Mouse (Mus musculus) kidney, embryonic 16.5 days (tissue): ENCODE data around the gene Trmt1. TPM values are rescaled to one million over a fixed set of nuclear protein-coding genes. Genes with fewer than 3 reads are reported as not detected.

Source experiments
- ATAC-seq: fragments of 200-750 bp; cut with Nextera tagmentation; 2 replicates; pipeline ENCODE4 v1.8.0; 2017; ENCODE audit warnings: moderate TSS enrichment; ENCODE audit not compliant: low FRiP score, low TSS enrichment
- H3K27ac ChIP-seq: fragments of 300-500 bp; sonication (generic); 2 replicates; pipeline ENCODE4 v1.5.1; 2014; ENCODE audit warnings: low read length
- H3K27me3 ChIP-seq: fragments of 300-500 bp; sonication (generic); 2 replicates; pipeline ENCODE4 v1.6.1; 2014; ENCODE audit warnings: low read length, control low read depth, mixed read lengths; ENCODE audit not compliant: insufficient read depth
- H3K36me3 ChIP-seq: fragments of 300-500 bp; sonication (generic); 2 replicates; pipeline ENCODE4 v1.6.1; 2014; ENCODE audit warnings: low read length, control low read depth, mixed read lengths; ENCODE audit not compliant: insufficient read depth
- H3K4me1 ChIP-seq: fragments of 300-500 bp; sonication (generic); 2 replicates; pipeline ENCODE4 v1.6.1; 2014; ENCODE audit warnings: low read length, control low read depth, mixed read lengths; ENCODE audit not compliant: insufficient read depth
- H3K4me2 ChIP-seq: fragments of 300-500 bp; sonication (generic); replicated peaks from 2 replicates; pipeline ENCODE4 v1.6.1; 2014; ENCODE audit warnings: low read depth, low read length
- H3K4me3 ChIP-seq: fragments of 300-500 bp; sonication (generic); 2 replicates; pipeline ENCODE4 v1.5.1; 2014; ENCODE audit warnings: mild to moderate bottlenecking, low read length
- H3K9ac ChIP-seq: fragments of 300-500 bp; sonication (generic); replicated peaks from 2 replicates; pipeline ENCODE4 v1.6.1; 2014; ENCODE audit warnings: low read length
- H3K9me3 ChIP-seq: fragments of 300-500 bp; sonication (generic); 2 replicates; pipeline ENCODE4 v1.6.1; 2016; ENCODE audit warnings: low read length, control low read depth
- WGBS: fragments of 180-500 bp; shearing (Covaris S2); extraction: QIAGEN DNeasy Blood & Tissue Kit; methylation state at CpG from one replicate; pipeline ENCODE4 v1.1.7; 2014; 5-methylcytosine and 5-hydroxymethylcytosine counted together
- polyA plus RNA-seq: library from polyadenylated mRNA; unstranded; fragments of >200 nt; fragmentation: Nextera tagmentation; extraction: Ambion mirVana; gene quantifications from 2 replicates; pipeline ENCODE4 v1.2.1, GENCODE M21; 2015

The Trmt1 gene
- 81.5 and 82.9 TPM in 2 replicates for polyA plus RNA-seq

GRCm38 (mm10) chr8:84686191-84687002 is at the start of gene Trmt1:
Gene Trmt1, plus strand, starts transcription at chr8:84686307.
- Histone ChIP-seq H3K36me3 (peaks cover 5% of the 10 kb centered on the region), H3K4me2 (peak within 1 kb of the TSS; percentile 82), H3K27ac (peak within 1 kb of the TSS; percentile 97), H3K9me3 (no peaks in the 10 kb centered on the region), H3K9ac (peak within 1 kb of the TSS; percentile 100), H3K4me3 (peak within 1 kb of the TSS; percentile 99), H3K27me3 (no peaks in the 10 kb centered on the region), H3K4me1 (peaks cover 42% of the 10 kb centered on the region)
- ATAC-seq: 0 out of 2 replicates have a peak, but pooled peaks have one; percentile 36
- WGBS: 11% methylated on average over 20 of the region's 20 CpGs

GRCm38 (mm10) chr8:84637946-84638554 is 48.1 kb upstream of the Trmt1 start:
- Histone ChIP-seq H3K9ac (peak overlapping the region; percentile 84), H3K36me3 (no peaks in the 10 kb centered on the region), H3K27me3 (no peaks in the 10 kb centered on the region), H3K9me3 (no peaks in the 10 kb centered on the region), H3K4me1 (peaks cover 26% of the 10 kb centered on the region), H3K4me2 (peak overlapping the region; percentile 90), H3K27ac (peak overlapping the region; percentile 89), H3K4me3 (peak overlapping the region; percentile 61)
- ATAC-seq: no peak
- WGBS: 27% methylated on average over 8 of the region's 8 CpGs

- no peaks in the 10 kb centered on the region for H3K27me3 ChIP-seq
- H3K9ac ChIP-seq: peak overlapping the region; percentile 84
- WGBS: under 1% methylated on average over 45 of the region's 52 CpGs
- ATAC-seq: peak; percentile 50
- H3K9me3 ChIP-seq: no peaks in the 10 kb centered on the region
- H3K4me3 ChIP-seq: peak overlapping the region; percentile 61
- H3K27ac ChIP-seq: peak overlapping the region; percentile 89
- no peaks in the 10 kb centered on the region for H3K36me3 ChIP-seq
- peaks cover 26% of the 10 kb centered on the region for H3K4me1 ChIP-seq
- H3K4me2 ChIP-seq: peak overlapping the region; percentile 90
Observed at GRCm38 (mm10) chr8:84638555-84639161, 47.4 kb upstream of the Trmt1 start.

GRCm38 (mm10) chr8:84639162-84640009 is 46.7 kb upstream of the Trmt1 start:
- H3K9ac ChIP-seq: peak overlapping the region; percentile 84
- no peaks in the 10 kb centered on the region for H3K27me3 ChIP-seq
- peak overlapping the region; percentile 89 for H3K27ac ChIP-seq
- H3K36me3 ChIP-seq: no peaks in the 10 kb centered on the region
- H3K4me3 ChIP-seq: peak overlapping the region; percentile 61
- no peaks in the 10 kb centered on the region for H3K9me3 ChIP-seq
- WGBS: under 1% methylated on average over 80 of the region's 106 CpGs
- H3K4me1 ChIP-seq: peaks cover 26% of the 10 kb centered on the region
- ATAC-seq: peak; percentile 94
- peak overlapping the region; percentile 90 for H3K4me2 ChIP-seq

GRCm38 (mm10) chr8:84640010-84640588 is 46.0 kb upstream of the Trmt1 start:
- H3K9ac ChIP-seq: peak overlapping the region; percentile 70
- no peaks in the 10 kb centered on the region for H3K36me3 ChIP-seq
- H3K4me3 ChIP-seq: peak overlapping the region; percentile 53
- H3K4me1 ChIP-seq: peaks cover 22% of the 10 kb centered on the region
- peak overlapping the region; percentile 62 for H3K4me2 ChIP-seq
- no peaks in the 10 kb centered on the region for H3K27me3 ChIP-seq
- ATAC-seq: no peak
- H3K27ac ChIP-seq: no peak overlapping the region
- WGBS: 27% methylated on average over 9 of the region's 9 CpGs
- no peaks in the 10 kb centered on the region for H3K9me3 ChIP-seq

GRCm38 (mm10) chr8:84640617-84641294 is 45.4 kb upstream of the Trmt1 start:
- H3K9me3 ChIP-seq: no peaks in the 10 kb centered on the region
- H3K9ac ChIP-seq: no peak overlapping the region
- peaks cover 17% of the 10 kb centered on the region for H3K4me1 ChIP-seq
- WGBS: 70% methylated on average over 7 of the region's 7 CpGs
- no peak overlapping the region for H3K27ac ChIP-seq
- no peak for ATAC-seq
- no peak overlapping the region for H3K4me3 ChIP-seq
- no peaks in the 10 kb centered on the region for H3K36me3 ChIP-seq
- H3K27me3 ChIP-seq: no peaks in the 10 kb centered on the region
- no peak overlapping the region; the same call in 1 of the 2 replicates for H3K4me2 ChIP-seq

GRCm38 (mm10) chr8:84641578-84642361 is 44.3 kb upstream of the Trmt1 start:
- H3K36me3 ChIP-seq: no peaks in the 10 kb centered on the region
- no peak overlapping the region for H3K27ac ChIP-seq
- no peak overlapping the region for H3K9ac ChIP-seq
- H3K4me3 ChIP-seq: no peak overlapping the region
- H3K4me2 ChIP-seq: no peak overlapping the region
- no peaks in the 10 kb centered on the region for H3K9me3 ChIP-seq
- 60% methylated on average over 1 of the region's 1 CpGs for WGBS
- no peak for ATAC-seq
- H3K4me1 ChIP-seq: peaks cover 10% of the 10 kb centered on the region
- no peaks in the 10 kb centered on the region for H3K27me3 ChIP-seq

- H3K4me2 ChIP-seq: no peak overlapping the region
- no peaks in the 10 kb centered on the region for H3K9me3 ChIP-seq
- no peak overlapping the region for H3K9ac ChIP-seq
- ATAC-seq: no peak
- H3K4me1 ChIP-seq: peaks cover 7% of the 10 kb centered on the region
- H3K36me3 ChIP-seq: no peaks in the 10 kb centered on the region
- H3K27me3 ChIP-seq: no peaks in the 10 kb centered on the region
- H3K4me3 ChIP-seq: no peak overlapping the region
- no peak overlapping the region for H3K27ac ChIP-seq
- 69% methylated on average over 5 of the region's 5 CpGs for WGBS
Observed at GRCm38 (mm10) chr8:84643019-84643418, 43.1 kb upstream of the Trmt1 start.
